In the genomic region with DNA sequence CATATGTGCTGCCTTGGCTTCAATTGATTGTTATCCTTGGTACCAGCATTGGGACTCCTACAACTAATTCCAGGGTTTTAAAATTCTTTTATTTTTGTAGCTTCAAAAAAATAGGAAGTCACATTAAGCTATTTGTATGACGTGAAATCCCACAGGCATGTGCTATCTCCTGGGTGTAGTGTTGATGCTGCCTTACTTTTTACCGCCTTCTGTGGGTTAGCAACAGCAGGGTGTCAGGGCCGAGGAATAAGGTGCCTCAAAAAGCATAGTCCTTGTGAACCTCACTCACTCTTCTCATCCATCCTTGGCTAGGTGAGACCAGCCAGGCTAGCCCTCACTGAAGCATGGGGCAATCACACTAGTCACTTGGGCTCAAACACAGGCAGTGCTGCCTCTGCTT, we compare ENCODE assay signal across 17 mouse cellular contexts.
"Had no signal": no experiment of that assay in that cellular context is flagged by ENCODE, and none has a peak within 500 bp of the region (broad histone marks: within the 10 kb centered on the region; RNA-seq: fewer than 3 reads in every experiment).

No protein-coding gene starts in this region.

- ATAC-seq: midbrain, embryonic 13.5 days; midbrain, embryonic 16.5 days had no signal

- DNase-seq: kidney, adult 11 months; kidney, adult 8-10 months; kidney, postnatal 10 days; kidney, postnatal 36 days; layer of hippocampus, postnatal 36 days; lung, adult 18-20 months; lung, postnatal 10 days; lung, postnatal 36 days; thymus, postnatal 25 days had no signal

- H3K4me3 ChIP-seq: kidney, embryonic 15.5 days; left cerebral cortex, adult 2 months; limb, embryonic 10.5 days; limb, embryonic 13.5 days; lung, embryonic 15.5 days; midbrain, embryonic 10.5 days; midbrain, embryonic 13.5 days had no signal

- H3K4me1 ChIP-seq: kidney, embryonic 15.5 days; limb, embryonic 10.5 days; limb, embryonic 13.5 days; lung, embryonic 15.5 days; midbrain, embryonic 10.5 days; midbrain, embryonic 13.5 days had no signal

- H3K27ac ChIP-seq: kidney, embryonic 15.5 days; left cerebral cortex, adult 2 months; limb, embryonic 10.5 days; limb, embryonic 13.5 days; lung, embryonic 15.5 days; midbrain, embryonic 10.5 days; midbrain, embryonic 13.5 days had no signal

- H3K27me3 ChIP-seq: kidney, embryonic 15.5 days; limb, embryonic 13.5 days; lung, embryonic 15.5 days; midbrain, embryonic 13.5 days had no signal

- H3K9me3 ChIP-seq: kidney, embryonic 15.5 days; limb, embryonic 10.5 days; limb, embryonic 13.5 days; lung, embryonic 15.5 days; midbrain, embryonic 10.5 days; midbrain, embryonic 13.5 days had no signal
